Mouse (Mus musculus): ENCODE results near the gene Ces2g.
A peak's percentile ranks its signal among the peaks of the same experiment; 100 is the strongest.

Ces2g gene

DNA sequence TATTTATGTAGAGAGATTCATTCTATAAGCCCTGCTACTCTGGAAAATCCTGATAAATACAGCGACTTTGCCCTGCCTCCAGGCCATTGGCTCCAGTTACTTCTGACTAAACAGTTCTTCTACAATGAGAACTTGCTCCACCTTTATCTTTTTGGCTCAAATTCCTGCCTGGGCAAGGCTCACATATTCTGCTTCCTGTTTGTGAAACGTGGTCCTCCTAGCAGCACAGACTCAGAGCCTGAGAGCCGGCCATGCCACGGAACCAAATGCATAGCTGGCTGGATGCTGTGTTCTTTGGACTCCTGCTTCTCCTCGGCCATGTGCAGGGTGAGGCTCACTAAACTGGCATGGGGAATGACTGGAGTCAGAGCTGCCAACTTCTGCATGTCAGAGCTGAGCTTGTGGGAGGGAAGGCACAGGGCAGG lies at the start of gene Ces2g:
Gene Ces2g, plus strand, starts transcription at position 182 of the 425 bp plus-strand sequence.
- no peak for DNase-seq (ENCODE audit: low read depth, low spot score)

DNA sequence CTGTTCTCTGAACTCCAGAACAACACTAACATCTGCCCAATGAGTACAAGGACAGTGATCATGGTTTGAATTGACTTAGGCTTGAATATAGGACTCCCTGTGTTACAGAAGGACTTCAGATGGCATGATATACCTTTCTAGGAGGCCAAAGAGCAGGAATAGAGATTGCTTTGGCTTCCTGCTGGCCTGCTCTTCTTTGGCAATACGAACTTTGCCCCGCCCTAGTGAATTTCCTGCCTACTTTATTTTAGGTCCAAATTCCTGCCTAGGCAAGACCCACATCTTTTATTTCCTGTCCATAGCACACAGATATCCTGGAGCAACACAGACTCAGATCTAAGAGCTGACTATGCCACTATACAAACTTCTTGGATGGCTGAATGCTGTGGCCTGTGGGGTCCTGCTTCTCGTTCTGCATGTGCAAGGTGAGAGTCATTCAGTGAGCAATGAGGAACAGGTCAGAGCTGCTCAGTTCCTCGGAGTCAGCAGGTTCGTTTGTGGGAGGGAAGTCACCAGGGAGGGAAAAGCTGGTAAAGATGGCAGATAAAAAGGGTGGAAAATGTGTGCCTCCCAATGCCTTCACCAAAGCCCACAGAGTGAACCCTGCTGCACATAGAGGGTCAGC lies 35.4 kb upstream of the Ces2g start, which contains the start of gene Ces2e:
Gene Ces2e, plus strand, starts transcription at position 289 of the 625 bp plus-strand sequence.
- no peak for DNase-seq (ENCODE audit: low read depth, low spot score)

DNA sequence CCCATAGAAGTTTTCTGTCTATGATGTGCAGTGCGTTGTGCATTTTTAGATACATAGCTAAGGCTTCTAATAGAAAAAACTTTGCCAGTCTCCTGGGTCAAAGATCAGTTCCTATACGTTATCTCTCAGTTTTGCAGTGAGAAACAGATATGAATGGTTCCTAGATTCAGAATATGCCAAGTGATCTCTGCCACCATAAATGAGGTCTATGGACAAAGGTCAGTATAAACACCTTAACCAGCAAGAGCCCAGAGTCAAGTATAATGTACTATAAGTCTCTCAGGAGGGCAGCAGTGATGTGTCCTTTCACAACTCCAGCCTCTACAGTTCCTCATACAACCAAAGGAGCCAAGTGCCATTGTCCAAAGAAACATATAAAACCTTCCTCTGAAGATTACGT lies 34.2 kb upstream of the Ces2g start:
- no peak for DNase-seq (ENCODE audit: low read depth, low spot score)

DNA sequence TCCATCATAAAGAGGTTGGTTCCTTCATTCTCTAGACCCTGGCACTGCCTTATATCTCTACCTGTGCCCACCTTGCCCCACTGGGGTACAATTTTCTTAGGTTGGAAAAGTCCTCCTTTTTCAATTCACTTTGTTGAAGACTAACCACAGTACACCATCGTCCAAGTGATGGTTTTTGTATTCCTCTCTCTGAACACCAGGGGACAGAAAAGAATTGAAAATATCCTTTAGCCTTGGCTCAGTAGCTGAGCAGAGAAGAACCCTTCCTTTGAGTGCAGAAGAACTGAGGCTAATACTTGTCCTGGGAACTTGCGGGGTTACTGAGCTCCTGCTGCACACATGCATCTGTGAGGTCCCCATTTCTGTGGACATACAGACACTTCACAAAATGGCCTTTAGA lies 16.9 kb upstream of the Ces2g start:
- DNase-seq (ENCODE audit: low read depth, low spot score): no peak

DNA sequence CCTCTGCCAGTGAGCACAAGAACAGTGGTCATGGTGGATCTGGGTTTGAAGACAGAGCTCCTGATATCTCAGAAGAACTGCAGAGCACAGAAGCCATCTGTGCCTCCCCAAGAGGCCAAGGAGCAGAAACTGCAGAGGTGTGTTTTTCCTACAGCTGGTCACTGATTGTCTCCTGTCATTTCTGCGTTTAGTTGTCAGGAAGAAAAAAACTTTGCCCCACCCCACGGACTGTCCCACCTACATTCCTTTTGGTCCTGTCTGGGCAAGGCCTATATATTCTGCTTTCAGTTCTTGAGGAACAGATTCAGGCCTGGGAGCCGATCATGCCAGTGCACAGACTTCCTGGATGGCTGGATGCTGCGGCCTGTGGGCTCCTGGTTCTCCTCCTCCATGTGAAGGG lies 14.5 kb upstream of the Ces2g start, which contains the start of gene Ces2f:
Gene Ces2f, plus strand, starts transcription at position 301 of the 400 bp plus-strand sequence.
- no peak for DNase-seq (ENCODE audit: low read depth, low spot score)

DNA sequence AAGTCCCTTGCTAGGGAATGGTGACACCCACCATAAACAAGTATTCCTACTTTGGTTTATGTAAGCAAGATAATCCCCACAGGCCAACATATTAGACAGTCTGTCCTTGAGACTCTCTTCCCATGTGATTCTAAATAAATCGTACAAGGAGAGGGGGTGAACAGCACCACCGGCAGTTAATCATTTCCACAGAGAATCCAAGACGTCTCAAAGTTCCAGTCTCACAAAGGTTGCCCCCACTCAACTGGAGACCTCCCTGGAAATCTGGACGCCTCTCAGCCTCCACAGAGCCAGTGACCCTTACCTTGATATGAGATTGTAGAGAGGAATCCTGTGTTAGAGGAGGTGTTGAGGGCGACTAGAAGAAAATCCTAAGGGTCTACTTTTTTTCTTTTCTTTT lies 12.5 kb upstream of the Ces2g start:
- DNase-seq (ENCODE audit: low read depth, low spot score): no peak

DNA sequence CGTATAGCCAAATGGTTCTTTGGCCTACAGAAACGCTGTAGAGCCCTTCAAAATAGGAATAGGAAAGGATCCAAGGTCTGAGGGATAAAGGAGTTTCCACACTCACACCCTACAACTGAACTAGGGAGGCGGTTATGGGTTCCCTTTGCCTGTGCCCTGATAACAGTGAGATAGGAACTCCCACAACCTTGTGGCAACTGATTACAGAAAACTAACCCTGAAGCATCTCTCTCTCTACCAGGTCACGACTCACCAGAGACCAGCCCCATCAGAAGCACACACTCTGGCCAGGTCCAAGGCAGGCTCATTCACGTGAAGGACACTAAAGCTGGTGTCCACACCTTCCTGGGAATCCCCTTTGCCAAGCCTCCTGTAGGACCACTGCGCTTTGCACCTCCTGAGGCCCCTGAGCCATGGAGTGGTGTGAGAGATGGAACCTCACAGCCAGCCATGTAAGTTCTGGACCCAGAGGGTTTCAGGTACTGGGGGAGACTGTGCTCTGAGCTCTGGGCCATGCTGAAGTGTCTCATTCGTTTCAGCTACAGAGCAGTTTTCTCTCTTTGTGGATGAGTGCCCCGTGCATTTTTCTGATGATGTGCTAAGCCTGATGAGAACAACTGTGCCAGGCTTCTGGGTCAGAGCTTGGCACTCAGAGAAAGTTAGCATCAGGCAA lies 847 bp downstream of the Ces2g start:
- DNase-seq (ENCODE audit: low read depth, low spot score): no peak

DNA sequence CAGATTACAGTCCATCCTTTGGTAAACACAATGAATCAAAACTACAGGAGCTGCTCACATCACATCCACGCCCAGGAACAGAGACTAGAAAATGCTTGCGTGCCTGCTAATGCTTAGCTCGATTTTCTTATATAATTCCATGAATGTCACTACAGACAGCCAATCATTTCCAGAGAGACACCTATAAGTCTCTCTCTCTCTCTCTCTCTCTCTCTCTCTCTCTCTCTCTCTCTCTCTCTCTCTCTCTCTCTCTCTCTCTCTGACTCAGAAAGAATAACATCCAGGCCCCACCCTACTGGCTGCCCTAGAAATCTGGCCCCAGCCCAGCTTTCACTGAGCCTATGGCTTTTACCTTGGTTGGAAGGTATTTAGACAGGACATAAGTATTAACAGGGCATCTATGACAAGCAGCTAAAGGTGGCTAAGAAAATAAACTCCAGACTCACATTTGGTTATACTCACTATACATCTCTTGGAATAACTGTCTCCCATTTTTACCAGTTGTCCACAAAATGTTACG lies 1.9 kb downstream of the Ces2g start:
- no peak for DNase-seq (ENCODE audit: low read depth, low spot score)

DNA sequence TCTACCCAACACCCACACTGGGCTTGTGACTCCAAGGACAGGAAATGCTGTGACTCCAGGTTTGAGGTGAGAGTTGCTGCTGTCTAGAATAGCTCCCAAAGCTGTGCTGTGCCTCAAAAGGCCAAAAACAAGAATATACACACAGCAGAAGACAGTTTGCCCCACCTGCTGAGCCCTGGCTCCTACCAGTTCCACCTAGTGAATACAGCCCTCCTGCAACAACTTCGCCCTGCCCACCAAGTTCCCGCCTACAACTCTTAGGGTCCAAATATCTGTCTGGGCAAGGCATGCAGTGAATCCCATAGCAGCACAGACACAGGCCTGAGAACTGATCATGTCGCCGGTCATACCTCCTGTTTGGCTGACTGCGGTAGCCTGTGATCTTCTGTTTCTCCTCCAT lies 22.6 kb downstream of the Ces2g start:
- no peak for DNase-seq (ENCODE audit: low read depth, low spot score)

DNA sequence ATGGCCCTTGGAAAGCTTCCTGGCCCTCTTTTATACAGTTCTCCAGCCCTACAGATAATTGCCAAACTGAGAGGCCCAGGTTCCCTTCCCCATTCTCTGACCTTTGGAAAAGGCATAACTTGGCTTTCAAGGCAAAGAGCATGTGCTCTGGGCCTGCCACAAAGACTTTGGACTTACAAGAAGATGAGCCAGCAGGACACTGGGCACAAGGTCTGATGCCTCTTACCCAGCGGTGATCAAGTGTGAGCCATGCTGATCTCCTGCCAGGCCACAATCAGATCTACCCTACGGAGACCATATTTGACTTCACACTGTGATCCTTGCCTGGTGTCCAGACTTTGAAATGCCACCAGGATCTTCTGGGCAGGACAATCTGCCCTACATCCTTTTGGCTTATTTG lies 23.4 kb downstream of the Ces2g start:
- no peak for DNase-seq (ENCODE audit: low read depth, low spot score)

DNA sequence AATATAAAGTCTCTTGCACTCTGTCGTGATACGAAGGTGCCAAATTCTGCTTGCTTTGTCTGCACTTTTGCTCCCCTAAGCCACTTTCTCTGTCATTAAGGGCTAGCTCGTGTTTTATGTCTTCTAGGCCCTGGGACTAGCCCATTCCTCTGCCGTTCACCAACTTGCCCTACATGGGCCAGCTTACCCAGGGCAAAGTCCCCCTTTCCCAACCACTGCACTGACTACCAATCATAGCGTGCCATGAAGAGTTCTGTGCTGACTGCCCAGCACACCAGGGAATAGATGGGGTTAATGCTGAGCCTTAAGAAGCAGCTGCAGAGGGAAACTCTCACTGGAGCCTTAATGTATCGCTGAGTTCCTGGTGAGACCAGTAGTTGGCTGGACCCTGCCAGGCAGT lies 36.7 kb downstream of the Ces2g start:
- no peak for DNase-seq (ENCODE audit: low read depth, low spot score)

DNA sequence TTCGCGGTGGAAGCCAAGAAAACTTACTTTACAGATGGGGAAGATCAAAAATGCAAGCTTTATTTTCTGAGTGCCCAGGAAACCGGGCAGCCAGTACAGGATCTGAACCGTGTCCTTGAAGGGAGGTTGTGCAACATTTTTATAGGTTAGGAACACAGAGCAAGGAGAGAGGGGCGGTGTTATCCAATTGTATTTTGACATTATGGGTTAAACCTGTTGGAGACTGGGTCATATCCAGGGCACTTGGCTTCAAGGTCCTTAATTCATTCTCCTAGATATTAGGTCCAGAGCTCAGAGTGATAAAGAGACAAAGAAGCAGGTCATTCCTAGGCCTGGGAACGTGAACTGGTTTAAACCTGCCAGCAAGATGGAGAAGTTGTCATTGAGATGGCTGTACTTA lies 37.7 kb downstream of the Ces2g start:
- no peak for DNase-seq (ENCODE audit: low read depth, low spot score)

DNA sequence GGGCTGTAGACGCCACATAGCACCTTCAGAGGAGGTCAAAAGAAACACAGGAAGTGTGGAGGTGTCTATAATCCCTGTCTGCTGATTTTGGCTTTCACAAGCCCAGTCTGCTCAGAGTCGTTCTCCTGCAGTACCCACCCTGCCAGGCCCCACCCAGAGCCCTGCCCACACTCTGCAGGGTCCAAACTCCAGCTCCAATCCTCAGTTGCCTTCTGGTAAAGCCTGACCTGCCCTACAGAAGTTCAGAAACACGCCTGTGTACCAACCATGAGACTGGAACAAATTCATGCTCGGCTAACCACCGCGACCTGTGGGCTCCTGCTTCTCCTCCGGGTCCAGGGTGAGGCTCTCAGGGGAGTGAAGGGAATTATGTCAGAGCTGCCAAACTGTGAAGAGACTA lies 39.1 kb downstream of the Ces2g start, which contains the start of gene Ces2h:
Gene Ces2h, plus strand, starts transcription at position 268 of the 400 bp plus-strand sequence.
- DNase-seq (ENCODE audit: low read depth, low spot score): no peak

DNA sequence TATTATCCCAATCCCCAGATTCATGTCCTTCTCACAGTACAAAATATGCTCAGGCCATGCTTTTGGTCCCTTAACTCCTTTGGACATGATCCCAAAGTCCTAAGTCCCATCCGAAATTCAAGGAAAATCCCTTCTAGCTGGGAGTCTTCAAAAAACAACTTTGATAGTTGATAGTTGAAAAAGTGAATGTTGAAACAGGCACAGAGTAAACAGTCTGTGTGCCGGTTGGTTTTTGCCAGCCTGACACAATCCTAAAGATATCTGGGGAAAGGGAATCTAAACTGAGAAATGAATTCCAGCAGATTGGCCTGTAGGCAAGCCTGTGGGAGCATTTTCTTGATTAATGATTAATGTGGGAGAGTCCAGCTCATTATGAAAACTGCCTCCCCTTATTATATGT lies 48.5 kb downstream of the Ces2g start:
- DNase-seq (ENCODE audit: low read depth, low spot score): no peak

DNA sequence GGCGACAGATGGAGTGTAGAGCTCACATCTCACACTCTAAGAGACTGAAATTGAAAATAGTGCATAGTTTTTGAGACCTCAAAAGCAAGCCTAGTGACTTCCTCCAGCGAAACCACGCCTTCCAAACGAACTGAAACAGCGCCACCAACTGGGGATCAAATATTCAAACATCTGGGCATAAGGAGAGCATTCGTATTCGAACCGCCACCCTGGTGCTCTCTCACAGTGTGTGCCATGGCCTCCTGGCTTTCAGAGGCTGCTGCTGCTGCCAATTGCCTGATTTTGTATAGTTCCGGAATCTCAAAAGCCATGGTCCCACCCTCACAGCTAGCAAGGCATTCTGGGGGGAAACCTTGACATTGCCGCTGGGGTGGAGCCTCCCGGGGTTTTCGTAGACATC lies 49.6 kb downstream of the Ces2g start:
- DNase-seq (ENCODE audit: low read depth, low spot score): peak; percentile 20

DNA sequence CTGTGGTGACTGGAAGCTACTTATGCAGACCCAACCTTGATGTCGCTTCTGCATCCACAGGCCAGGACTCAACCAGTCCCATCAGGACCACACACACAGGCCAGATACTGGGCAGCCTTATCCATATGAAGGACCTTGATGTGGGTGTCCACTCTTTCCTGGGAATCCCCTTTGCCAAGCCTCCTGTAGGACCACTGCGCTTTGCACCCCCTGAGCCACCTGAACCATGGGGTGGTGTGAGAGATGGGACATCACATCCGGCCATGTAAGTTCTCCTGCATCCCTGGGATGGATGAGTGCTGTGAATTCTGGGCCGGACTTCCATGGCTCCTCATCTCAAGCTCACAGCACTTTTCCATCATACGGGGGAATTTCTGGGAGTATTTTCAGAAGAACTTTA lies 52.9 kb downstream of the Ces2g start:
- DNase-seq (ENCODE audit: low read depth, low spot score): no peak
